Mouse (Mus musculus) layer of hippocampus, adult 11-12 months (tissue): ENCODE data around the gene Sh2b3.

Experiments
- DNase-seq: peaks from one replicate; pipeline ENCODE4 v3.0.0; 2022; ENCODE audit warnings: low spot score

Sh2b3 gene

GRCm38 (mm10) chr5:121822786-121823505 lies 14.5 kb downstream of the Sh2b3 start:
- no peak for DNase-seq

GRCm38 (mm10) chr5:121821552-121821951 lies 15.9 kb downstream of the Sh2b3 start:
- DNase-seq = no peak

GRCm38 (mm10) chr5:121821116-121821515 lies 16.3 kb downstream of the Sh2b3 start:
- no peak for DNase-seq

GRCm38 (mm10) chr5:121820657-121821056 lies 16.8 kb downstream of the Sh2b3 start:
- DNase-seq = no peak

- no peak for DNase-seq
Observed at GRCm38 (mm10) chr5:121820161-121820560, 17.3 kb downstream of the Sh2b3 start.

GRCm38 (mm10) chr5:121819559-121819958 lies 17.9 kb downstream of the Sh2b3 start:
- DNase-seq = no peak

- DNase-seq = no peak
Observed at GRCm38 (mm10) chr5:121818862-121819261, 18.6 kb downstream of the Sh2b3 start.

- DNase-seq = no peak
Observed at GRCm38 (mm10) chr5:121818401-121818800, 19.0 kb downstream of the Sh2b3 start.

GRCm38 (mm10) chr5:121817551-121817950 lies 19.9 kb downstream of the Sh2b3 start:
- peak; percentile 11 for DNase-seq

GRCm38 (mm10) chr5:121816611-121817010 lies 20.8 kb downstream of the Sh2b3 start:
- DNase-seq = no peak

- no peak for DNase-seq
Observed at GRCm38 (mm10) chr5:121815867-121816380, 21.5 kb downstream of the Sh2b3 start.

GRCm38 (mm10) chr5:121815067-121815466 lies 22.4 kb downstream of the Sh2b3 start:
- DNase-seq = peak; percentile 78

- DNase-seq = no peak
Observed at GRCm38 (mm10) chr5:121813744-121814143, 23.7 kb downstream of the Sh2b3 start.

- no peak for DNase-seq
Observed at GRCm38 (mm10) chr5:121812526-121813243, 24.8 kb downstream of the Sh2b3 start.

GRCm38 (mm10) chr5:121811485-121811931 lies 25.9 kb downstream of the Sh2b3 start:
- no peak for DNase-seq

GRCm38 (mm10) chr5:121810331-121811151 lies 26.9 kb downstream of the Sh2b3 start:
- no peak for DNase-seq

- no peak for DNase-seq
Observed at GRCm38 (mm10) chr5:121809667-121810224, 27.7 kb downstream of the Sh2b3 start.

- no peak for DNase-seq
Observed at GRCm38 (mm10) chr5:121808202-121808601, 29.2 kb downstream of the Sh2b3 start.

GRCm38 (mm10) chr5:121807186-121807585 lies 30.3 kb downstream of the Sh2b3 start:
- no peak for DNase-seq

- no peak for DNase-seq
Observed at GRCm38 (mm10) chr5:121798447-121798846, 39.0 kb downstream of the Sh2b3 start.

- DNase-seq = no peak
Observed at GRCm38 (mm10) chr5:121795800-121796199, 41.6 kb downstream of the Sh2b3 start.

GRCm38 (mm10) chr5:121791026-121791425 lies 46.4 kb downstream of the Sh2b3 start:
- no peak for DNase-seq
